Mouse (Mus musculus) limb, embryonic 12.5 days (tissue): ENCODE results near the gene Mup20. TPM values are rescaled to one million over a fixed set of nuclear protein-coding genes. Genes with fewer than 3 reads are reported as not detected.

Source experiments
- polyA plus RNA-seq: library from polyadenylated mRNA; unstranded; fragments of >200 nt; fragmentation: Nextera tagmentation; extraction: Ambion mirVana; gene quantifications from 2 replicates; pipeline ENCODE4 v1.2.1, GENCODE M21; 2016

Gene Mup20
- polyA plus RNA-seq, 1 experiment from 2014 or later, result not detected

Other genes with a start within 250 kb of the Mup20 start
- gene Mup5, start 218.9 kb downstream of the Mup20 start, polyA plus RNA-seq, result not detected in 2 replicates
- not detected in 2 replicates for gene Mup3, start 33.2 kb upstream of the Mup20 start, polyA plus RNA-seq
- gene Mup21, start 96.7 kb upstream of the Mup20 start, polyA plus RNA-seq, result not detected in 2 replicates
- 15.5 and 21.8 TPM in 2 replicates for gene Zfp37, start 176.9 kb upstream of the Mup20 start, polyA plus RNA-seq
- 11.7 and 14.0 TPM in 2 replicates for gene Slc31a2, start 208.4 kb upstream of the Mup20 start, polyA plus RNA-seq